Mouse (Mus musculus) megakaryocyte-erythroid progenitor cell, adult 5-6 weeks (primary cell): ENCODE data around the gene Cnih2. TPM values are rescaled to one million over a fixed set of nuclear protein-coding genes. Genes with fewer than 3 reads are reported as not detected.
A peak's percentile ranks its signal among the peaks of the same experiment; 100 is the strongest.

Experiments
- ATAC-seq: replicated peaks from 2 replicates; pipeline ENCODE4 v1.8.0; 2016; ENCODE audit warnings: mild to moderate bottlenecking, inconsistent platforms; ENCODE audit not compliant: severe bottlenecking, poor library complexity, low FRiP score, low TSS enrichment
- total RNA-seq, 2 experiments: library from RNA; stranded (forward) in 1 of 2; stranded (reverse) in 1 of 2; fragments of 200-1000, 215-1000 nt in 1 of 2; fragments of >200 nt in 1 of 2; fragmentation: Nextera tagmentation in 1 of 2; gene quantifications; 2 replicates each; pipeline ENCODE4 v1.2.3; 2014 to 2017

The Cnih2 gene
- total RNA-seq (2014; fragmentation: Nextera tagmentation) (0.66 TPM in 1 of 2 replicates, not detected in the other), total RNA-seq (2017) (not detected in 2 replicates)

DNA sequence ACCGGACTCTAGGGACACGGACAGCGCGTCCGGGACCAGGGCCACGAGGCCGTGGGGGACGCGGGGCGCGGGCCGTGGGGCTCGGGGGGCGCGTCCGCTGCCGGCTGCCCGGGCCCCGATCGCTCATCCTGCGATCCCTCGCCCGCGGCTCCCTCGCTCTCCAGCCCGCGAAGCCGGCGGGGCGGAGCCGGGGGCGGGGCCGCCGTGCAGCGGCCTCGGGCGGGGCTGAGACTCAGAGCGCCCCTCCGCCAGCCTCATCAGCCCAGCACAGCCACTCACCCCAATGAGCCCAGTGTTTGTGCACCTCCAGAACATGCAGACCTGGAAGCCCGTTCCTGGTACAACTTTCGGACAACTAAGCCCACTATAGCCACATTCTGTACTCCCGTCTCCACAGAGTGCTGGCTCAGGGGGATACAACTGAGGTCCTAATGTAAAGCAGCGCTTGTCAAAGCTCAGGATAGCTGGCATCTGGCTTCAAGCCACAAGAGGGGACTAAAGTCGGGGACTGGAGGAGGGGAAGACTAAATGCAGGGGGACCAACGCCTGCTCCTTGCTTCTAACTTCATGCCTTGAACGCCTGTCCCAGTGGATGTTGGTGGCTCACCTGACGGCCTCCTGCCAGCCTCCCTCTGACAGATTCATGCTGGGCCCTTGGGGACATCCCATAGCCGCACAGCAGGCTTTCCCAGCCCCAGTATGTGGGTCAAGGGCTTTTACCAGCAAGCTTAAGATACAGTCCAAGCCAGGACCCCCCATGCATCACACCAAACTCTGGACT, at the start of gene Cnih2:
TSS of gene Cnih2 (minus strand) at position 159 of the 781 bp plus-strand sequence.
- ATAC-seq = peak; percentile 32; the same call in 1 of the 2 replicates

DNA sequence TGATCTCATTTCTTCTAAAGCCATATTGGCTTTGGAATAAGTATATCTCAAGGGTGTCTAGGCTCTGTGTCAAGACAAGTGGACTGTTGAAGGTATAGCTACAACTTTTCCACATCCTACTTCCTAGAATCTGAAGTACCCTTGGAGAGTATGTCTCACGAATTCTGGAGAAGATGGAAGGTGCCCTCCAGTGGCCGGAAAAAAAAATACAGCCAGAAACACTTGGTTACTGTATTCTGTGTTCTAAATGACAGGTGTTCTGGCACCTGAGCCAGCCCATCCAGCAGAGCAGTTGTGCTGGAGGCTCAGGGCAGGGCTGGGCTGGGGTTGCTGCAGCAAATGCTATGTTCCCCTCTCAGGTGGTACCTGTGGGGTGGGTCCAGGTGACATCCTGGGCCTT, 41.3 kb upstream of the Cnih2 start:
- ATAC-seq = peak; percentile 45; the same call in 1 of the 2 replicates

- no peak for ATAC-seq
Observed at GRCm38 (mm10) chr19:5131237-5131636, 32.9 kb upstream of the Cnih2 start.

- ATAC-seq = no peak
Observed at GRCm38 (mm10) chr19:5129770-5130169, 31.4 kb upstream of the Cnih2 start.

GRCm38 (mm10) chr19:5124055-5124614, 25.8 kb upstream of the Cnih2 start:
- no peak for ATAC-seq

- no peak for ATAC-seq
Observed at GRCm38 (mm10) chr19:5123241-5123640, 24.9 kb upstream of the Cnih2 start.

DNA sequence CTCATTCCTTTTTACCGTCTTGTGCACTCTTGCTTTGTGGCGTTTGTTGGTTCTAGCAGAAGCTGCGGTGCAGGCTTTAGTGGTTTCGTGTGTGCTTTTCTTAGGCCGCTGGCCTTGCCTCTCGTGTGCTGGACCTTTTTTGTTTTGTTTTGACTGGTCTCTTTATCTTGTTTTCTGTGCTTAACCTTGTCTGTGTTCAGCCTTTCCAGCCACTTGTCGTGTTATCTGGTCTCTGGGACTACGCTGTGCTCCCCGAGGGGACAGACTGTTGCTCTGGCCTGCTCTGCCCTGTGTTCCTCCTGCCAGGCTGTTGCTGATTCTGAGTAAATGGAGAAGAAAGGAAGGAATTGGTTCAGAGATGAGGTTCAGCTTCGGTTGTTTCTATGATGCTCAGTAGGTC, 24.2 kb upstream of the Cnih2 start:
- ATAC-seq = no peak

DNA sequence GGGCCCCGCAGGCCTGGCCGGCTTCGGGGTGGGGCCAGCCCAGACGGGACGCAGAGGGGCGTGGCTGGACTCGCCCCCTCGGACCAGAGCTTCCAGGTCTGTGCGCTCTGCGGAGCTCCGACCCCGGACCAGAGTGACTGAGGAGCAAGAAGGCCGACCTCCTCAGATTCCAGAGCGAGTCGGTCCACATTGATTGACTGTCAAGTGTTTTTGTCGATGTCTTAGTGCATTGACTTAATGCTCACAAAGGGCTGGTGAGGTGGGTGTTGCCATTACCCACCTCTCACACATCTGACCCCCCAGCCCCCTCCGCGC, 20.0 kb upstream of the Cnih2 start, which contains the start of gene Klc2:
TSS of gene Klc2 (minus strand) at position 177 of the 315 bp plus-strand sequence.
- ATAC-seq = no peak

- ATAC-seq = peak; percentile 82
Observed at GRCm38 (mm10) chr19:5117494-5118383, 19.4 kb upstream of the Cnih2 start.

DNA sequence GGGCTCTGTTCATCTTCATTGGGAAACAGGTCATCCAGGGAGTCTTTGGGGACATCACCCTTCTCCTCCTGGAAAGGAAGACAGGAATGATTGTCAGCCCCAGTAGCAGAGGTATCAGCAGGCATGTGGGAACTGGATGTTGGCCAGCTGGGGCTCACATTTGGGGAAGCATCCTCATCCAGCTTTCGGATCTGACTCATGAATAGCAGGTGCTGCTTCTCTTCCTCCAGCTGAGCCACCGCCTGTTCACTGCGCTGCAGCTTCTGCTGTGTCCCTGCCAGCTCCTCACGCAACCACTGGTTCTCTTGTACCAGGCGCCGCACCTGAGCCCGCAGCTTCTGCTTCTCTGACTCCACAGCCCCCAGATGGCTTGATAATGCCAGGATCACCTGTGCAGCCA, 15.5 kb upstream of the Cnih2 start:
- ATAC-seq = no peak

DNA sequence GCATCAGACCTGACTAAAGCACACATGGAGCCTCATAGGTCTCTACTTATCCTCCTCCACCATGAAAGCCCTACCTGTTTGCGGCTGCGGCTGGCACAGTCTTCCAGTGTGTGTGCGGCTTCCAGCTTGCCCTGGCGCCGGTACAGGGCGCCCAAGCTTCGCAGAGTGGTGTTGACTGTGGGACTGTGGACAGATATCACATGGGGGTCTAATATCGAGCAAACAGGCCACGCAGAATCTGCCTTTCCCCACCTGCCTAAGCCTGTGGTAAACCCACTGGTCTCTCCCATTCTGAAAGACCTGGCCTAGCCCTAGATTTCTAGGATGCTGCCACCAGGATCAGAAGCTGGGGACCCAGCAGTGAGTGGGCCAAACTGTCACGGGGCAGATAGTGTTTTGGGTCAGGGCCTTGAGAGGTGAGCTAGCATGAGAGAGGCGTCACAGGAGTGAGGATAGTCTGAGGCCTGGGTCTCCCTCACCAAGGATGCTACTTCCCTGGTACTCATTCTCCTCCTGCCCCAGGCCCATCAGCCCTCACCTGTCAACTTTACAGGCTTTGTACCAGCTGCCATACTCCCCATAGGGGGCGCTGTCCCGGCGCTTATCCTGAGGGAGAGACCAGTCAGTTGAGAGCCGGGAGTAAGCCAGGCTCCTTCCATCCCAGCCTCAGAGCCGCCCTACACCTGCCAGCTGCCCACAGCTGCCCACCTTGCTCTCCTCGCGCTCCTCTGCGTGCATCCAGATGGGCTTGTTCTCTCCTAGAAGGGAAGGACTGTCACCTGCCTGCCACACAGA, 11.5 kb upstream of the Cnih2 start:
- ATAC-seq = no peak

DNA sequence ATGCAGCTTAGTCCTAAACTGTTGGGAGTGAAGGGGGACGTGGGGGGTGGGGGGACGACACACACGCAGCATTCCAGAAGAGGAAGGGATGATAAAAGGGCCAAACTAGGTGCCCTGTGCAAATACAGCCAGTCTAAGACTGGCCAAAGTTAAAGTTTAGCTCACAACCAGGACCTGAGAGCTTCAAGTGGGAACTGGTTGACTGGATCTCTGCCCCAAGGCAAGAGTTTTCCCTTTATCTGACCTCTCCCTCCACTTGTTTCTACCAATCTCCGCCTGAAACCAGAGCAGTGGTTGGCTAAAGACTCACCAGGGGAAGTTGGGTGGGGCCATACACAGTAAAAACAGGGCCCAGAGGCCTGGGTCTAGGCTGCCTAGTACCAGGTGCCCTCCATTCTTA, 10.4 kb upstream of the Cnih2 start:
- ATAC-seq = no peak

DNA sequence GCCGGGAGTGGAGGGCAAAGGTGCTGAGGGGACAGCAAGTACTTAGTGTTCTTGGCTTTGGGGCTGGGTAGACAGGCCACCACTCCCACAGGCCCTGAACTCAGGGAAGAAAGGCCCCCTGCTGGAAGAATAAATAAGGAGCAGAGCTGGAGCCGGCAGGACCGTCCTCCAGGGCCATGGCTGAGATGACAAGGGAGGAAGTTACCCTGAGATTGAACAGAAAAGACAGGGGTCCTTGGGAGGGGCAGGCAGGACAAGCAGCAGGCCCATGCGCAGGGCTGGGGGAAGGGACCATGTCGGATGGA, 9.9 kb upstream of the Cnih2 start:
- 0 out of 2 replicates have a peak, but pooled peaks have one; percentile 27 for ATAC-seq

- ATAC-seq = no peak
Observed at GRCm38 (mm10) chr19:5107556-5108270, 9.4 kb upstream of the Cnih2 start.

- peak; percentile 92 for ATAC-seq
Observed at GRCm38 (mm10) chr19:5106731-5107191, 8.4 kb upstream of the Cnih2 start, which contains the start of gene Rab1b. TSS of gene Rab1b (minus strand) at chr19:5107072.

DNA sequence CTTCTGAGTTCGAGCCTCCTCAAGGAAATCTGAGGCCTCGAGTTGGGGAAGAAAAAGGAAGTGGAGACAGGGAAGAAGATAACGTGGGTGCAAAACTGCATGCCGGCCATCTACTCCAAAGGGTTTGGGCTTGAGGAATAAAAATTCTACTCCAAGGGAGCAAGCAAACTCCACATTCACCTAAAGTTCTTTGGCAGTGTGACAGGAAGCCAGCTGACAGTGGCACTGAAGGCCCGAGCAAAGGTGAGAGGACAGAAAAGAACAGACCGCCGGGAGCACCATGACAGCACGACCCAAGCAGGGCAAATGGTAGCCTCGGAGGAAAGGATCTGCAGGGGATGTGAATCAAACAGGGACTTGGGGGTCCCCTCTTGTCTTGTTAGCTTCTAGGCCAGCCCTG, 7.8 kb upstream of the Cnih2 start:
- no peak for ATAC-seq

GRCm38 (mm10) chr19:5097521-5098362, 579 bp downstream of the Cnih2 start:
- ATAC-seq = no peak
